Mouse (Mus musculus) C2C12 (cell line): ENCODE measurements around the gene Tmem114. TPM values are rescaled to one million over a fixed set of nuclear protein-coding genes. Genes with fewer than 3 reads are reported as not detected.

Experiments used
- H3K27me3 ChIP-seq: one replicate; pipeline ENCODE4 v1.6.1; 2011; ENCODE audit not compliant: control insufficient read depth, insufficient read depth, insufficient read length
- H3K36me3 ChIP-seq: one replicate; pipeline ENCODE4 v1.6.1; 2011; ENCODE audit not compliant: control insufficient read depth, insufficient read depth
- H3K4me3 ChIP-seq: one replicate; pipeline ENCODE4 v1.5.1; 2011; ENCODE audit warnings: mild to moderate bottlenecking, control low read depth; ENCODE audit not compliant: poor library complexity, insufficient read depth, severe bottlenecking
- H3K79me2 ChIP-seq: one replicate; pipeline ENCODE4 v1.6.1; 2011; ENCODE audit not compliant: control insufficient read depth, insufficient read depth
- H3K79me3 ChIP-seq: one replicate; pipeline ENCODE4 v1.6.1; 2011; ENCODE audit warnings: low read depth, control low read depth
- H3ac ChIP-seq: one replicate; pipeline ENCODE3; 2011; ENCODE audit warnings: low read depth; ENCODE audit not compliant: control insufficient read depth, insufficient read length
- CEBPB ChIP-seq: IDR thresholded peaks from one replicate; pipeline ENCODE4 v1.6.1; 2011; ENCODE audit warnings: low read depth, mild to moderate bottlenecking, control low read depth, moderate library complexity
- CTCF ChIP-seq: IDR thresholded peaks from one replicate; pipeline ENCODE4 v1.5.1; 2011; ENCODE audit not compliant: control insufficient read depth, insufficient read depth, insufficient read length
- FOSL1 ChIP-seq: IDR thresholded peaks from one replicate; pipeline ENCODE4 v1.8.0; 2011; ENCODE audit warnings: mild to moderate bottlenecking, low read length; ENCODE audit not compliant: poor library complexity, insufficient read depth, severe bottlenecking
- MAX ChIP-seq: IDR thresholded peaks from one replicate; pipeline ENCODE4 v1.6.1; 2011; ENCODE audit warnings: mild to moderate bottlenecking, control low read depth
- MYOD1 ChIP-seq: IDR thresholded peaks from one replicate; pipeline ENCODE4 v1.6.1; 2011; ENCODE audit warnings: low read depth; ENCODE audit not compliant: control insufficient read depth, insufficient read length
- MYOG ChIP-seq: IDR thresholded peaks from one replicate; pipeline ENCODE4 v1.6.1; 2011; ENCODE audit not compliant: control insufficient read depth, insufficient read length; ENCODE audit errors: extremely low read depth
- USF1 ChIP-seq: IDR thresholded peaks from one replicate; pipeline ENCODE4 v1.6.1; 2011; ENCODE audit warnings: low read depth, mild to moderate bottlenecking, control low read depth, moderate library complexity
- long read RNA-seq, 2 experiments: library from polyadenylated mRNA; unstranded; transcript quantifications; one replicate each; pipeline ENCODE4 v2.0.0; 2019 to 2020
- polyA plus RNA-seq: library from polyadenylated mRNA; unstranded; fragments of >200 nt; fragmentation: generic; extraction: Trizol; gene quantifications from one replicate; pipeline ENCODE4 v1.2.1, GENCODE M21; 2012; ENCODE audit warnings: missing spikeins

Tmem114 gene
- polyA plus RNA-seq, result not detected
- long read RNA-seq, experiment 1, result 0 reads
- long read RNA-seq, experiment 2, result 0 reads

DNA sequence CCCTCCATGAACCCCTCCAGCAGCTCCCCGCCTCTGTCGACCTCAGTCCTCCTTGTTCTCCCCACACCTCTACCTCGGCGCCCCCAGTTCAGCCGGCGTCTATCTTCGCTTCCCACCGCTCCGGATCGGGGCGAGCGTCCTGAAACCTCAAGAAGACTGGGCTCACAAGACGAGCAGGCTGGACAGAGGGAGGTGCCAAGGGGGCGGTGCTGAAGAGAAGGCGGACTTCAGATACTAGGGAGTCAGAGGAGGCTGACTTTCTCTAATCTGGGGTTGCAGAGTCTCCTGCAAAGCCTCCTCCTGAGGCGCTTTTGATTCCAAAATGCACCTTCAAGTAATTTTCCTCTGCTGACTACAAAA lies at the start of gene Tmem114:
TSS of gene Tmem114 (minus strand) at position 166 of the 360 bp plus-strand sequence.
- Histone ChIP-seq H3K79me2 (no peaks in the 10 kb centered on the region), H3ac (no peak within 1 kb of the TSS), H3K79me3 (no peaks in the 10 kb centered on the region), H3K27me3 (peaks cover 61% of the 10 kb centered on the region), H3K36me3 (no peaks in the 10 kb centered on the region), H3K4me3 (no peak within 1 kb of the TSS)
- TF ChIP-seq FOSL1 (no peak), MAX (no peak), CEBPB (no peak), MYOD1 (no peak), MYOG (no peak), CTCF (no peak), USF1 (no peak)

DNA sequence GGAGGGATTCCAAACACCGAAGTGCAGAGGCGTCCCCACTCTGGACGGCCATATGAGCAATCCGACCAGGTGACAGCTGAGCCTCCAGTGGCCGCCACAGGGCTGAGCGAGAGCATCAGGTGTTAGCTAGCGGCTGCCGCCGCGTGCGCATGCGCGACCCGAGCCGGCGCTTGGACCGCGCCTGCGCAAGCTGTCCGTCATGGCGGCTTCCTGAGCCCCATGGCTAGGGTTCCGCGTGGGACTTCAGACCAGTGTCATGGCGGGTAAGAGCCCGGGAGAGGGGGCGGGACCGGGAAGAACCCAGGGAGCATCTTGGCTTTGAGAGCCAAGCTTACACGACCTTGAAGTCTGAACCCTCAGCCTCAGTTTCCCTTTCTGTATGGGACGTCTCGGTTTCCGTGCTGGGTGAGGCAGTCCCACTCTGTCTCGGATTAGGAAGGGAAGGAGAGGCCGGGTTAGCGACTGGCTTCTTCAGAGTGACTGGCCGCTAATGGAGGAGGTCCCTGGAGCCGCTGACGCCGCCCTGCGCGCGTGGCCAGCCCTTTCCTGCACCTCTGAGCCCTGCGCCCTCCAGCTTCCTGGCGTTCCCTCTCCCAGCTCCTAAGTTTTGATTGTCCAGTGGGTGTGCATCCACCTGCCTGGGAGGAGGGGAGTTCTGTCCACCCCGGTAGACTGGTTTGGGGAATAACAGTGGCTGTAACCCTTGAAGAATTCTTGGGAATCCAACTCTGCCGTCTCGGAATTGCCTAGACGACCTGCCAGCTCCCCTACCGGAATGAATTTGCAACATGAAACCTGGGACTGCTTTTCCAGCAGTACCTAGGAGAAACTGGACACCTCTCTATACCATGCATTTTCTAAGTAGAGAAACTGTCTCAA lies 45.9 kb upstream of the Tmem114 start, which contains the start of gene Mettl22:
TSS of gene Mettl22 (plus strand) at position 186 of the 879 bp plus-strand sequence.
- Histone ChIP-seq H3K27me3 (no peaks in the 10 kb centered on the region), H3K79me3 (peaks cover 3% of the 10 kb centered on the region), H3K36me3 (no peaks in the 10 kb centered on the region), H3K79me2 (peaks cover 8% of the 10 kb centered on the region), H3ac (peak within 1 kb of the TSS; percentile 95), H3K4me3 (peak within 1 kb of the TSS; percentile 93)
- TF ChIP-seq CTCF, result no peak
- TF ChIP-seq USF1, result no peak
- TF ChIP-seq MAX, result peak; percentile 77
- no peak for TF ChIP-seq MYOG
- peak; percentile 87 for TF ChIP-seq MYOD1

DNA sequence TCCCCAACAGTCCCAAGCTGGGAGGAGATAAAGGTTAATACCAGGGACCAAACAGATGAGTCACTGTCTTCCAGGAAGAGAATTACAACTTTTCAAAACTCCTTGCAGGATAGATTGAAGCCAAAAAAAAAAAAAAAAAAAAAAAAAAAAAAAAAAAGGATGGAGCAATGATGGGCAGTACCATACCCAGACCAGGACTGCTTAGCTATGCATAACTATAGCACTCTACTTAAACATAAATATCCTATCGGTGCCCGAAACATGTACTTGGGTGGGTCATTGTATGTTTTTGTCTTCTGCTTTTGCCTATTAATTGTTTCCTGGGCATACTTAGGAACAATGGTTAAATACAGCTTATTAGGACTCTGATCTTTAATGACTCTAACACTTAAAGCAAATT lies 45.2 kb upstream of the Tmem114 start:
- Histone ChIP-seq H3ac (no peak overlapping the region), H3K27me3 (no peaks in the 10 kb centered on the region), H3K4me3 (peak overlapping the region; percentile 93), H3K79me2 (peaks cover 8% of the 10 kb centered on the region), H3K79me3 (peaks cover 3% of the 10 kb centered on the region), H3K36me3 (no peaks in the 10 kb centered on the region)
- TF ChIP-seq USF1, result no peak
- no peak for TF ChIP-seq MYOG

DNA sequence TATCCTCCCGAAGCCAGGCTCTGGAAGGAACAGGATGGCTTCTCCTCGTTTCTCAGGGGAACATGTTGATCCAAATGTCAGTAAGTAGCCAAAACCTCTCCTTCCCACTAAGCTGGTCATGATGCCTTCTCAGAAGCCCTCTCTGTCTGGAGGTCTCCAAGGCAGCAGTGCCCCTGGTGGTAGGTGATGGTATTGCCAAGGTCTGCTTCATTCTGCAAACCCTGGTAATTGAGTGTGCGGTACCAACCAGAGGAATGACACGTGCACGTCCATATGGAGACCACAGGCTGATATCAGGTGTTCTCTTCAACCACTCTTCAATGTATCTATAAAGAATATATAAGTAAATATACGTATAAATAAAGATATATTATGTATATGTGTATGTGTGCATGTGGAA lies 34.2 kb upstream of the Tmem114 start:
- H3K79me3 ChIP-seq, result no peaks in the 10 kb centered on the region
- peak; percentile 30 for TF ChIP-seq CTCF
- TF ChIP-seq USF1, result no peak
- no peaks in the 10 kb centered on the region for H3K36me3 ChIP-seq
- peaks cover 17% of the 10 kb centered on the region for H3K27me3 ChIP-seq
- H3K79me2 ChIP-seq, result no peaks in the 10 kb centered on the region
- no peak overlapping the region for H3K4me3 ChIP-seq
- H3ac ChIP-seq, result no peak overlapping the region

DNA sequence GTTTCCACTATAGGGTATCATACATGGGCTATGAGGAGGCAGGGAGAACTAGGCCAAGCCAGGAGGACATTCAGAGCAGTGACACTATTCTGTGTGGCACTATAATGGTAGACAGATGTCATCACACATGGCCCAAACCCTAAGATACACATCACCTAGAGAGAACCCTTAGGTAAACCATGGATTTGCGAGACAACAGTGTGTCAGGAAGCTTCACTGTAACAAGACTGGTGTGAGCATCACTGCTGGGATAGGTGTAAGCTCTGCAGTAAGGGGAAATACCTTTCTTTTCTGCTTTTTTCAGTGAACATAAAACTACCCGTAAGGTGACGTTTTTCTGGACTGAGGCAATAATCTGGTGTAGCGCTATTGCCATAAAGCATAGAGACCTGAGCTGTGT lies 33.5 kb upstream of the Tmem114 start:
- H3K36me3 ChIP-seq, result no peaks in the 10 kb centered on the region
- no peak for TF ChIP-seq MAX
- H3K4me3 ChIP-seq, result no peak overlapping the region
- no peak overlapping the region for H3ac ChIP-seq
- H3K27me3 ChIP-seq, result peaks cover 24% of the 10 kb centered on the region
- no peaks in the 10 kb centered on the region for H3K79me2 ChIP-seq
- no peaks in the 10 kb centered on the region for H3K79me3 ChIP-seq

DNA sequence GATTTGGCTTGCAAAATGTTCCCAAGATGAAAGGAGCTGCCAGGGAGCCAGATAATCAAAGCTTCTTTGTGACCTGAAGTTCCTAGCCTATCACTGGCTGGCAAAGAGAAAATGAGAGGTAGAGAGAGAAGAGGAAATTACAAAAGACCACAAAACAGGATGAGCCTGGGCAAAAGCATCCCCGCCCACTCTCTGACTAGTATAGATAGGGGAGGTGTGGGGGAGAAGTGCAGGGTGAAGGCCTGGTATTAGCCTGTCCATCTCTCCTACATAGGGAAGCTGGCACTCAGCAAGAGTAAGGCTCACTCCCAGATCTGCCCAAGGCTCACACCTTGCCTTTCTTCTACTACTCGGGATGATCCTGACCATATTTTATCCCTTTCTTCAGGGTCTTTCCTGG lies 30.3 kb upstream of the Tmem114 start:
- Histone ChIP-seq H3K4me3 (no peak overlapping the region), H3K36me3 (no peaks in the 10 kb centered on the region), H3K27me3 (peaks cover 42% of the 10 kb centered on the region), H3K79me2 (no peaks in the 10 kb centered on the region), H3ac (no peak overlapping the region), H3K79me3 (no peaks in the 10 kb centered on the region)
- TF ChIP-seq MYOD1 (no peak), MYOG (no peak), MAX (no peak), USF1 (no peak), CEBPB (no peak), CTCF (no peak), FOSL1 (no peak)
